Mouse (Mus musculus) adrenal gland, postnatal 10 days (tissue): ENCODE measurements around the gene Rsu1. TPM values are rescaled to one million over a fixed set of nuclear protein-coding genes. Genes with fewer than 3 reads are reported as not detected.
"Not testable (repeated sequence)": the region's sequence is repeated elsewhere in the genome, so short reads cannot be mapped to it uniquely, and the experiment has no call there.

Experiments
- DNase-seq: peaks from one replicate; pipeline ENCODE4 v3.0.0; 2021; ENCODE audit warnings: mixed read lengths
- total RNA-seq, 2 experiments: library from RNA; stranded (reverse); gene quantifications; 2 replicates each; pipeline ENCODE4 v1.2.3; 2021

Gene Rsu1
- total RNA-seq, 2 experiments from 2014 or later = 69.7 to 79.9 TPM

- DNase-seq = no peak
Observed at GRCm38 (mm10) chr2:13226031-13226430, 45.2 kb downstream of the Rsu1 start.

- DNase-seq = no peak
Observed at GRCm38 (mm10) chr2:13224546-13224945, 46.7 kb downstream of the Rsu1 start.

GRCm38 (mm10) chr2:13223451-13223850 lies 47.8 kb downstream of the Rsu1 start:
- DNase-seq = no peak

- DNase-seq = no peak
Observed at GRCm38 (mm10) chr2:13220141-13220540, 51.1 kb downstream of the Rsu1 start.

GRCm38 (mm10) chr2:13218112-13218511 lies 53.1 kb downstream of the Rsu1 start:
- no peak for DNase-seq

- DNase-seq = no peak
Observed at GRCm38 (mm10) chr2:13206825-13207224, 64.4 kb downstream of the Rsu1 start.

- DNase-seq = no peak
Observed at GRCm38 (mm10) chr2:13206367-13206766, 64.8 kb downstream of the Rsu1 start.

GRCm38 (mm10) chr2:13202805-13203475 lies 68.3 kb downstream of the Rsu1 start:
- no peak for DNase-seq

GRCm38 (mm10) chr2:13199713-13200112 lies 71.5 kb downstream of the Rsu1 start:
- no peak for DNase-seq

GRCm38 (mm10) chr2:13199033-13199432 lies 72.2 kb downstream of the Rsu1 start:
- DNase-seq = no peak

- no peak for DNase-seq
Observed at GRCm38 (mm10) chr2:13195540-13195939, 75.7 kb downstream of the Rsu1 start.

- no peak for DNase-seq
Observed at GRCm38 (mm10) chr2:13192157-13192556, 79.1 kb downstream of the Rsu1 start.

GRCm38 (mm10) chr2:13190767-13191166 lies 80.4 kb downstream of the Rsu1 start:
- DNase-seq = no peak

GRCm38 (mm10) chr2:13188831-13189495 lies 82.3 kb downstream of the Rsu1 start:
- no peak for DNase-seq

GRCm38 (mm10) chr2:13183124-13183523 lies 88.1 kb downstream of the Rsu1 start:
- no peak for DNase-seq

GRCm38 (mm10) chr2:13181899-13182298 lies 89.3 kb downstream of the Rsu1 start:
- DNase-seq = not testable (repeated sequence)

GRCm38 (mm10) chr2:13177698-13178395 lies 93.4 kb downstream of the Rsu1 start:
- peak; percentile 6 for DNase-seq

- DNase-seq = no peak
Observed at GRCm38 (mm10) chr2:13176304-13176620, 95.0 kb downstream of the Rsu1 start.

GRCm38 (mm10) chr2:13175536-13176303 lies 95.5 kb downstream of the Rsu1 start:
- DNase-seq = no peak

- peak; percentile 5 for DNase-seq
Observed at GRCm38 (mm10) chr2:13174461-13174860, 96.8 kb downstream of the Rsu1 start.

GRCm38 (mm10) chr2:13170651-13171050 lies 100.6 kb downstream of the Rsu1 start:
- DNase-seq = no peak

- DNase-seq = no peak
Observed at GRCm38 (mm10) chr2:13169962-13170361, 101.3 kb downstream of the Rsu1 start.
